Mouse (Mus musculus): ENCODE data around the gene Zp1. TPM values are rescaled to one million over a fixed set of nuclear protein-coding genes. Genes with fewer than 3 reads are reported as not detected.
A peak's percentile ranks its signal among the peaks of the same experiment; 100 is the strongest.

Zp1 gene
- polyA plus RNA-seq (2015; fragmentation: Nextera tagmentation; extraction: Ambion mirVana): not detected in 2 replicates

GRCm38 (mm10) chr19:10920532-10920931, at the start of gene Zp1:
Gene Zp1, minus strand, starts transcription at chr19:10920632.
- Histone ChIP-seq H3K4me3 (ENCODE audit: low read length) (no peak within 1 kb of the TSS), H3K9ac (ENCODE audit: low read depth, low read length) (no peak within 1 kb of the TSS), H3K27ac (ENCODE audit: low read length) (no peak within 1 kb of the TSS), H3K4me1 (ENCODE audit: control insufficient read depth, insufficient read depth, low read length) (no peaks in the 10 kb centered on the region), H3K4me2 (ENCODE audit: low read depth, low read length) (no peak within 1 kb of the TSS), H3K27me3 (replicated peaks; ENCODE audit: control insufficient read depth, insufficient read depth, low read length) (no peaks in the 10 kb centered on the region), H3K36me3 (ENCODE audit: control insufficient read depth, insufficient read depth, low read length) (no peaks in the 10 kb centered on the region), H3K9me3 (ENCODE audit: control insufficient read depth, low read length) (no peaks in the 10 kb centered on the region)
- WGBS: 82% methylated on average over 2 of the region's 2 CpGs
- no peak for ATAC-seq

- Histone ChIP-seq H3K4me2 (ENCODE audit: low read depth, low read length) (no peak overlapping the region), H3K9ac (ENCODE audit: low read depth, low read length) (no peak overlapping the region), H3K4me3 (ENCODE audit: low read length) (no peak overlapping the region), H3K36me3 (ENCODE audit: control insufficient read depth, insufficient read depth, low read length) (no peaks in the 10 kb centered on the region), H3K27me3 (replicated peaks; ENCODE audit: control insufficient read depth, insufficient read depth, low read length) (no peaks in the 10 kb centered on the region), H3K4me1 (ENCODE audit: control insufficient read depth, insufficient read depth, low read length) (peaks cover 4% of the 10 kb centered on the region), H3K9me3 (ENCODE audit: control insufficient read depth, low read length) (no peaks in the 10 kb centered on the region), H3K27ac (ENCODE audit: low read length) (no peak overlapping the region)
- 93% methylated on average over 7 of the region's 7 CpGs for WGBS
- no peak for ATAC-seq
These were observed 48.1 kb upstream of the Zp1 start for GRCm38 (mm10) chr19:10968578-10968977.

GRCm38 (mm10) chr19:10965721-10966120, 45.3 kb upstream of the Zp1 start:
- no peaks in the 10 kb centered on the region for H3K4me1 ChIP-seq (ENCODE audit: control insufficient read depth, insufficient read depth, low read length)
- no peak overlapping the region for H3K4me3 ChIP-seq (ENCODE audit: low read length)
- H3K27ac ChIP-seq (ENCODE audit: low read length): no peak overlapping the region
- no peaks in the 10 kb centered on the region for H3K27me3 ChIP-seq (replicated peaks; ENCODE audit: control insufficient read depth, insufficient read depth, low read length)
- no peaks in the 10 kb centered on the region for H3K36me3 ChIP-seq (ENCODE audit: control insufficient read depth, insufficient read depth, low read length)
- WGBS: 88% methylated on average over 7 of the region's 7 CpGs
- no peak overlapping the region for H3K9ac ChIP-seq (ENCODE audit: low read depth, low read length)
- no peak for ATAC-seq
- H3K4me2 ChIP-seq (ENCODE audit: low read depth, low read length): no peak overlapping the region
- H3K9me3 ChIP-seq (ENCODE audit: control insufficient read depth, low read length): no peaks in the 10 kb centered on the region

GRCm38 (mm10) chr19:10959978-10960346, 39.5 kb upstream of the Zp1 start:
- ATAC-seq: 0 out of 2 replicates have a peak, but pooled peaks have one; percentile 5
- 43% methylated on average over 12 of the region's 12 CpGs for WGBS
- Histone ChIP-seq H3K27ac (ENCODE audit: low read length) (no peak overlapping the region), H3K4me1 (ENCODE audit: control insufficient read depth, insufficient read depth, low read length) (peaks cover 3% of the 10 kb centered on the region; the same call in 1 of the 2 replicates), H3K4me3 (ENCODE audit: low read length) (no peak overlapping the region), H3K27me3 (replicated peaks; ENCODE audit: control insufficient read depth, insufficient read depth, low read length) (no peaks in the 10 kb centered on the region), H3K9ac (ENCODE audit: low read depth, low read length) (no peak overlapping the region), H3K9me3 (ENCODE audit: control insufficient read depth, low read length) (no peaks in the 10 kb centered on the region), H3K4me2 (ENCODE audit: low read depth, low read length) (no peak overlapping the region), H3K36me3 (ENCODE audit: control insufficient read depth, insufficient read depth, low read length) (no peaks in the 10 kb centered on the region)

GRCm38 (mm10) chr19:10959085-10959977, 38.9 kb upstream of the Zp1 start:
- Histone ChIP-seq H3K4me1 (ENCODE audit: control insufficient read depth, insufficient read depth, low read length) (peaks cover 3% of the 10 kb centered on the region; the same call in 1 of the 2 replicates), H3K27me3 (replicated peaks; ENCODE audit: control insufficient read depth, insufficient read depth, low read length) (no peaks in the 10 kb centered on the region), H3K4me2 (ENCODE audit: low read depth, low read length) (no peak overlapping the region), H3K9me3 (ENCODE audit: control insufficient read depth, low read length) (no peaks in the 10 kb centered on the region), H3K36me3 (ENCODE audit: control insufficient read depth, insufficient read depth, low read length) (no peaks in the 10 kb centered on the region), H3K9ac (ENCODE audit: low read depth, low read length) (no peak overlapping the region), H3K27ac (ENCODE audit: low read length) (no peak overlapping the region), H3K4me3 (ENCODE audit: low read length) (no peak overlapping the region)
- peak; percentile 71 for ATAC-seq
- WGBS: 29% methylated on average over 11 of the region's 11 CpGs

- no peak overlapping the region for H3K4me3 ChIP-seq (ENCODE audit: low read length)
- ATAC-seq: peak; percentile 62
- no peaks in the 10 kb centered on the region for H3K9me3 ChIP-seq (ENCODE audit: control insufficient read depth, low read length)
- 0 out of 2 replicates have a peak overlapping the region, but pooled peaks have one; percentile 14 for H3K4me2 ChIP-seq (ENCODE audit: low read depth, low read length)
- H3K27ac ChIP-seq (ENCODE audit: low read length): peak overlapping the region; percentile 94
- 36% methylated on average over 11 of the region's 11 CpGs for WGBS
- H3K9ac ChIP-seq (ENCODE audit: low read depth, low read length): no peak overlapping the region
- H3K36me3 ChIP-seq (ENCODE audit: control insufficient read depth, insufficient read depth, low read length): no peaks in the 10 kb centered on the region
- peaks cover 20% of the 10 kb centered on the region for H3K4me1 ChIP-seq (ENCODE audit: control insufficient read depth, insufficient read depth, low read length)
- no peaks in the 10 kb centered on the region for H3K27me3 ChIP-seq (replicated peaks; ENCODE audit: control insufficient read depth, insufficient read depth, low read length)
These were observed 31.8 kb upstream of the Zp1 start for GRCm38 (mm10) chr19:10952021-10952939.

GRCm38 (mm10) chr19:10949558-10949957, 29.1 kb upstream of the Zp1 start:
- Histone ChIP-seq H3K4me3 (ENCODE audit: low read length) (peak overlapping the region; percentile 58), H3K36me3 (ENCODE audit: control insufficient read depth, insufficient read depth, low read length) (no peaks in the 10 kb centered on the region; the same call in 1 of the 2 replicates), H3K4me2 (ENCODE audit: low read depth, low read length) (peak overlapping the region; percentile 56), H3K27ac (ENCODE audit: low read length) (no peak overlapping the region), H3K9me3 (ENCODE audit: control insufficient read depth, low read length) (no peaks in the 10 kb centered on the region), H3K27me3 (replicated peaks; ENCODE audit: control insufficient read depth, insufficient read depth, low read length) (no peaks in the 10 kb centered on the region), H3K4me1 (ENCODE audit: control insufficient read depth, insufficient read depth, low read length) (peaks cover 29% of the 10 kb centered on the region), H3K9ac (ENCODE audit: low read depth, low read length) (peak overlapping the region; percentile 55)
- ATAC-seq: peak; percentile 1; the same call in 1 of the 2 replicates
- 31% methylated on average over 9 of the region's 9 CpGs for WGBS

GRCm38 (mm10) chr19:10949112-10949511, 28.7 kb upstream of the Zp1 start, which contains the start of gene Ccdc86:
Gene Ccdc86, minus strand, starts transcription at chr19:10949266.
- Histone ChIP-seq H3K4me3 (ENCODE audit: low read length) (peak within 1 kb of the TSS; percentile 58), H3K9ac (ENCODE audit: low read depth, low read length) (peak within 1 kb of the TSS; percentile 73), H3K27ac (ENCODE audit: low read length) (peak within 1 kb of the TSS; percentile 40; the same call in 1 of the 2 replicates), H3K4me1 (ENCODE audit: control insufficient read depth, insufficient read depth, low read length) (peaks cover 29% of the 10 kb centered on the region), H3K9me3 (ENCODE audit: control insufficient read depth, low read length) (no peaks in the 10 kb centered on the region), H3K36me3 (ENCODE audit: control insufficient read depth, insufficient read depth, low read length) (peaks cover 3% of the 10 kb centered on the region), H3K4me2 (ENCODE audit: low read depth, low read length) (peak within 1 kb of the TSS; percentile 70), H3K27me3 (replicated peaks; ENCODE audit: control insufficient read depth, insufficient read depth, low read length) (no peaks in the 10 kb centered on the region)
- peak; percentile 94 for ATAC-seq
- WGBS: under 1% methylated on average over 30 of the region's 30 CpGs

- Histone ChIP-seq H3K4me2 (ENCODE audit: low read depth, low read length) (peak overlapping the region; percentile 70), H3K4me1 (ENCODE audit: control insufficient read depth, insufficient read depth, low read length) (peaks cover 29% of the 10 kb centered on the region), H3K27ac (ENCODE audit: low read length) (peak overlapping the region; percentile 23; the same call in 1 of the 2 replicates), H3K36me3 (ENCODE audit: control insufficient read depth, insufficient read depth, low read length) (peaks cover 4% of the 10 kb centered on the region), H3K27me3 (replicated peaks; ENCODE audit: control insufficient read depth, insufficient read depth, low read length) (no peaks in the 10 kb centered on the region), H3K9ac (ENCODE audit: low read depth, low read length) (peak overlapping the region; percentile 73), H3K4me3 (ENCODE audit: low read length) (peak overlapping the region; percentile 58), H3K9me3 (ENCODE audit: control insufficient read depth, low read length) (no peaks in the 10 kb centered on the region)
- ATAC-seq: no peak
- WGBS: under 1% methylated on average over 20 of the region's 20 CpGs
These were observed 28.0 kb upstream of the Zp1 start for GRCm38 (mm10) chr19:10948416-10948815.
